Mouse (Mus musculus) urinary bladder, adult 2 months (tissue): ENCODE measurements around the gene Prkcb. TPM values are rescaled to one million over a fixed set of nuclear protein-coding genes. Genes with fewer than 3 reads are reported as not detected.

Experiments used
- DNase-seq: peaks from one replicate; pipeline ENCODE4 v3.0.0; 2022; ENCODE audit warnings: low spot score
- polyA plus RNA-seq: library from polyadenylated mRNA; depleted of rRNA; stranded (reverse); fragments of >200 nt; gene quantifications from 2 replicates; pipeline ENCODE4 v1.2.3, GENCODE M21; 2012

The Prkcb gene
- polyA plus RNA-seq, 1 experiment: 121 TPM

DNA sequence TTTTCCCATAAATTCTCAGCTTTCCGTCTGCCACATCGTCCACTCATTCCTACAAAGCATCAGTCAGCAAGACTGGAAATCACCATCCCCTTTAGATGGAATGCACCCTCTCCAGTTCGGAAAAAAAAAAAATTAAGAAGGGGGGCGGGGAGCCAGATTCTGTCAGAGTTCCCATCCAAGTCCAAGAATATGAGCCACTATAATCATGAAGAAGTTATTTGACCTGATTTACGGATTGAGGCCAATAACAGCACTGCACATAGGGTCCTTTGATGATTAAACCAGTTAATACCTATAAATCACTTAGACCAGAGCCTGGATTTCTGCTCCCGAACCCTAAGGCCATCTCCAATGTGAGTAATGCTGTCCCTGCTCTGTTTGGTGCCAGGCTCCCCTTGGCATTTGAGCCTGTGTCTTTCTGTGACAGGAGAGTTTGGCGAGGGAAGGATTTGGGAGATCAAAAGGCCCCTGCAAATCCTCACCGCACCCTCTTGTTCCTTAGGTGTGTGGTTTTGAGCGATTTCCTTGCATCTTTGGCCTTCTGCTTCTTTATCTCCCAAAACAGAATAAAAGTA, 308.1 kb downstream of the Prkcb start:
- DNase-seq: no peak

DNA sequence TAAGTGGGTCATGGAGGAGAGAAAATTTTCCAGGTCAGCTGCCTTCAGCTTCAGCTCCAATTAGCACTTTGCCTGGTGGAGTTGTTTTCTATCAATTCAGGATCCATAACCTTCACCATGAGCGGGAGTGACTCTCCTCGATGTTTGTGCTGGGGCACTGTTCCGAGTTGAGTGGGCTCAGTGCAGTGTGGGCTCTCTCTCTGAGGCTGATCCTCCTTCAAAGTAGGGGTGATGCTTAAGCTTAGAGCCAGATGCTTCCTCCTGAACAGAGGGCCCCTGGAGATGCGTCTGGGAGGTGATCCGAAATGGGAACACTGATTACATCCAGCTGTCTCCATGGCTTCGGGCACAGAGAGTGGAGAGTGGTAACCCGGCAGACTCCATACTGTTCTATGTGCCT, 308.8 kb downstream of the Prkcb start:
- DNase-seq: no peak

DNA sequence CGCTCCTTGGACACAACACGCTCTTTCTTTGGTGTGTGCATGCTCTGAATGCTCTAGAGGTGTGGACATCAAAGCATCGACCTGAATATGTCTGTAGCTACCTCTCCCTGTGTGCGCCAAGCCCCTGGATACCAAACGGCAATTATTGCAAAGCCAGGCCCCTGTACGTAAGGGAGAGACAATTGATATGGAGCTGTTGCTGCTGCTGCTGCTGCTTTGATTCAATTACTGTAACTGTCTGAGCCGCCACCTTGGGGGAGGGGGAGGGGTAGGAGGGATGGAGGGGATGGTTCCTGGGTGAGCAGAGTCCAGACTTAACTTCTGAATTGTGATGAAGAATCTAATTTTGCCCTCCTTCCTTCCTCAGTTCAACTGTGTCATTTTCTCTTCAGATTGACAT, 312.3 kb downstream of the Prkcb start:
- DNase-seq: no peak

DNA sequence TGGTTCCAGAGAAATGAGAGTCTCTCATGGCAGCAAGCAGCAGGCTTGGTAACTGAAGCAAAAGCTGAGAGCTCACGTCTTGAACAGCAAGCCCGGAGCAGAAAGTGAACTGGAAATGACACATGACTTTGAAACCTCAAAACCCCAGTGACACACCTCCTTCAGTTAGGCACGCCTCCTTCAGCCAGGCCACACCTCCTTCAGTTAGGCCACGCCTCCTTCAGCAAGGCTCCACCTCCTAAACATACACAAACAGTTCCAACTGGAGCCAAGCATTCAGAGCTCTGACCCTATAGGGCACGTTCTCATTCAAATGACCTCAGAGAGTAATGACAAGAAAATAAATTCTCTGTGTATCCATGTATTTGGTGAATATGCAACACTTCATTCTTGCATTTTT, 316.5 kb downstream of the Prkcb start:
- DNase-seq: no peak

DNA sequence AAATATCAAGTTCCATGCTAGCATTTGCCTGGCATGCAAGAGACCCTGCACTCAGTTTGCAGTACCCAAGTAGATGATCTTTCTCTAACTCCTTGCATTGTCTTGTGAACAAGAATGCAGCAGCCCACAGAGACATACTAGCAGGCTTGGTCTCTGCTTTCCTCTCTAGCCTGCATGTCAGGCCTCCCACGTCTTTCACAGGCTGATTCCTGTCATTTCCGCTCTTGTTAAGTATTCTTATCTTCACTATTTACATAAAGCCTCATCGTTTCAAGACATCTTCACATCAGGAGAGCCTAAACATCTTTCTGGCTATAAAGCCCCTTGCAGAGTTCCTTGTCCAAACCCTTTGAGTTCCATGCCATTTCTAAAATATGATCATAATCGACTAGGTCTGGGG, 320.9 kb downstream of the Prkcb start:
- DNase-seq: no peak

DNA sequence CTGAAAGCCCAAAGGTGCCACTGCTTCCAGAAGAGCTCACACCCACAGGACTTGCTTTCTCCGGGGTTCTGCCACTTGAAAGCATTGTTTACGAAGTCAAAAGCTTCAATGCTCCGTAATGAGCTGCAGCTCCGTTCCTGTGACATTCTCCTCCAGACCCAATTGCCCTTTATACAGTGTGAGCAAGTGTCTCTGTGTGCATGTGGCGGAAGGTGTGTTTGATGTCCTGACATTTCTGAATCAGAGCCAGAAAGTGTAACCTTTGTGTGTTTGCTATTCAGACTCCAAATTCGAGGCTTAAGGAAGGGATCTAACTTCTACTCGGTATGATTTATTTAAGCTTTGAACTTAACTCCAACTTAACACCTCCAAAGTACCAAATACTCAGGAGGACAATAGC, 321.6 kb downstream of the Prkcb start:
- DNase-seq: no peak

DNA sequence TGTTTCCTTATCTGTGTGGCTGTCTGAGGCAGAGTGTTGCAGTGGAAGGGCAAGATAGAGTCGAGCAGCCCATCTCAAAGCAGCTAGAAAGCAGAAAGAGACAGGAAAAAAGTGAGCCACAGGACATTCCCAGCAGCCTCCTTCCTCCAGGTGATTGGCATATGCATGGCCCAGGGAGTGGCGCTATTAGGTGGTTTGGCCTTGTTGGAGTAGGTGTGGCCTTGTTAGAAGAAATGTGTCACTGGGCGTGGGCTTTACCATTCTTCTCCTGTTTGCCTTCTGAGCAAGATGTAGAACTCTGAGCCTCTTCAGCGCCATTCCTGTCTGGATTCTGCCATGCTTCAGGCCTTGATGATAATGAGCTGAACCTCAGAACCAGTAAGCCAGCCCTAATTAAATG, 325.3 kb downstream of the Prkcb start:
- DNase-seq: no peak

DNA sequence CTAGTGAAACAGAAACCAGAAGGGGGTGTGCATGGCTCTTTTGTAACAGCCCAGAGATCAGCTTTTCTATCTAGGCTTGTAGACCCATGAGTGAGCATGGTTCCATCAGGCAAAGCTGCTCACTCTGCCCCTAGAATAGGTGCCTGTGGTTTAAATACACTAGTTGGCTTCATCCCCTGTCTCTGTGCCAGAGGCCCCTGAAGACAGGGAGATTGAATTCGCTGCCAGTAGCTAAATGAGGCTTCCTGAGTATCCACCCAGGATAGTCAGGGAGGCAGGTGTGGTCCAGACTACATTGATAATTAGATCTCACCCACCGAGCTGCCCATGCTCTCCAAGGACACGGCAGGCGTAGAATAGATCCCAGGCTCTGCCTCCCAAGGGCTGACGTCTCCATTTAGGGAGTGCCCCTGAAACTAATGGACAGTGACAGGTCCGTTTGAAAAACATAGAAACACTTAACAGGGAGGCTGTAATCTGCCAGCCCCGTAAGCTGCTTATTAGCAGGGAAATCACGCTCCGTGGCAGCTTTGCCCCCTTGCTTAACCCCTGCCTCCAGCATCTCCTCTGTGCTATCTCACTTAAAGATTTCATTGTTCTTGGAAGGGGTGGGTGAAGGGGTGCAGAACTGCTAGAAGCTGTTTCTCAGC, 333.7 kb downstream of the Prkcb start:
- DNase-seq: no peak

DNA sequence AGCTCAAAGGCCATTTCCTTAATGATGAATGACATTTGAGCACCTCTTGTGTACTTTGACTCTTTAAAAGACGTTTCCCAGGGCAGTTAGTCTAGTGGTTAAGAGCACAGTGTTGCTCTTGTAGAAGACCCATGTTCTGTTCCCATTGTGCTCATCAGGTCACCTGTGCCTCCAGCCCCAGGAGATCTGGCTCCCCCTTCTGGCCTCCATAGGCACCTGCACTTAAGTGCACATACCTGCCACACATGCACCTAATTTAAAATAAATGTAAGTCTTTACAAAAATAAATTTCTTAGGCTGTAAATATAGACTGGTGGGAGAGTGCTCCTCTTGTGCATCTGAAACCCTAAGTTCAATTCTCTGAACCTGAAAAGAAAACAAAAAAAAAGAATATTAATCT, 335.2 kb downstream of the Prkcb start:
- no peak for DNase-seq

DNA sequence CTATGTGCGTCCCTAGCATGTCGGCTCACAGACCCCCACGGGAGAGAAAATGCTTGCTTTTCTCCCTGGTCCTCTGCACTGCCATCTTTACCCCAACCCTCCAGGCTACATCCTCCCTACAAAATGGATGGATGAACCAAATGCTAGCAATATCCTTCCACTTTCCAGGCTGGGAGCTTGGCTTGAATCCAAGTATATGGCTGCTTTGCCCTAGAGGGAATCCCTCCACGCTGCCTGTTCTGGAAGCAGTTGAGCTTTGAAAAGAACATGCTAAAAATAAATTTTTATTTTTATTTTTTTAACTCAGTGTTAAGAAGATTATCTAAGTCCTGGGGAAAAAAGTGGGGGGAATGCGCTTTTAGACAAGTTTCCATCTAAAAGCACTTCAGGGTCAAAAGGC, 339.5 kb downstream of the Prkcb start:
- DNase-seq: no peak

DNA sequence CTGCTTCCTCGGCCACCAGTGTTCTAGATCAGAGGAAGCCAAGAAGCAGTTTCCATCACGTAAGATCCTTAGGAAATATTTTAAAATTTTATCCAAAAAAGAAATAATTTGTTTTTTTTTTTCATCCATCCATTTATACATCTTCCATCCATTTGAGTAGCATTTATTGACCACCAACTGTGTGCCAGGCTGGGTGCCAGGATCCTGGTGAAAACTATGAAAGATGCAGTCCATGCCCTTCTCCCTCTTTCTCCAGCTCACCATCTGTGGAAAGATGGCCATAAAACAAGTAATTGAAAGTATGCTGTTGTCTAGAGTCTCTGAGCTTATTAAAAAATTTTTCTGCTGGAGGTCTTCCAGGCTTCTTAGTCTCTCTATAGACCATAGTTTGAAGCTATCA, 341.8 kb downstream of the Prkcb start:
- no peak for DNase-seq

DNA sequence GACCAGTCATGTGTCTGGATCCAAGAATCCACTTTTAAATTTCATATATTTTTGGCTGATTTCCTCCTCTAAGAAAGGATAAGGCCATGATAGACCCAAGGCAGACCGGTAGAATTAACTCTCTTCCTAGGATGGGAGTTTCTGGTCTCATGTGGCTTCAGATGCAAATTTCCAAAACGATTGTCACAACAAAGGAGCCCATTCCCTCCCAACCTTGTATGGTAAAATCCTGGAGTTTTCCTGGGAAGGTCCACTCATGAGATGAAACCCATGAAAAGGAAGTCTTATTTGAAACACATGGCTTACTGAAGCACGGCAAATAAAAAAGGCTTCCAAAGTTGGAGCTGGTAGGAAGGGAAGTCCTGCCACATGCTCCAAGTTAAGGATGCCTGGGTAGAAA, 342.6 kb downstream of the Prkcb start:
- no peak for DNase-seq

DNA sequence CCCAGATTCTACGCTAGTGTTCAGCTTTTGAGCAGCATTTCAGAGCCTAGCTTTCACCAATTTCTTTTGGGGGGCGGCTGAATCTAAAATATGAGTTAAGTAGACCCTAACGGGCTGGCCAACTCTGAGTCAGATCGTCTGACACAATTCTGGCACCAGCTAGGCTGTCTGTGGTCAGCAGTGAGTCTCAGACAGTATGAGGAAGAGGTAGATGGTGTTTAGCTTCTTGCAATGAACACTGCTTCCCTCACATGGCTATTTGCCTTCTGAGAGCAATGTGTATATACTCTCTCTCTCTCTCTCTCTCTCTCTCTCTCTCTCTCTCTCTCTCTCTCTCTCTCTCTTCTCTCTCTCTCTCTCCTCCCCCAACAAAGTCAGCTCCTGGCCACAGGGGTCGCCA, 344.4 kb downstream of the Prkcb start:
- no peak for DNase-seq

DNA sequence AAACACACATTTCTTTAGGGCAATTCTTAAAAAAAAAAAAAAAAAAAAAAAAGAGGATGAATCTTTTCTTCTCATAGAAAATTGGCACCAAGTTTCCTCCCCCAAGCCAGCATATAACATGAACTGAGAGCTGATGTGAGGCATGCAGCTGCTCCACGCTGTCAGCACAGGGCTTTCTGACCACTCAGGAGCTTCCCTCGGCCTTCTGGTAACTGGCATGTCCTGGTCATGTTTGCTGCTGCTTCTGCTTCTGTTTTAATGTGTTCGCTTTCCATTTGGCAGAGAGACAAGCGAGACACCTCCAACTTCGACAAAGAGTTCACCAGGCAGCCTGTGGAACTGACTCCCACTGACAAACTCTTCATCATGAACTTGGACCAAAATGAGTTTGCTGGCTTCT, 344.9 kb downstream of the Prkcb start:
- no peak for DNase-seq

DNA sequence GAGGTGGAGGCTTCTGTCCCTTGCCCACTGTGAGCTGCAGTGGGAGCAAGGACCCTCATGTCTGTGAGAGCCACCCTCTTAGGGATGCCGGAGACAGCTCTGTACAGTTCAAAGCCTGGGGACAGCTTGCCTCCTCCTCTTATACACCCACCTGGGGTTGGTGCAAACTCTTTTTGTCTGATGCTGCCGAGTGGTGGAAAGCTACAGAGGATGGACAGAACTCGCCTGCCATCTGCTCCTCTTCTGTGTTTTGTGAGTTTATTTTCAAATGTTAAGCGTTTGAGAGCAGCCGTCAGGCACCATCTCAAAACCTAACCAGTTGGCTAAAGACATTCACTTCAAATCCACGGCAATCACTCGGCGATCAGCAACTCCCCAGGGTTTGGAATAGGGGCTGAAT, 355.1 kb downstream of the Prkcb start:
- DNase-seq: no peak

DNA sequence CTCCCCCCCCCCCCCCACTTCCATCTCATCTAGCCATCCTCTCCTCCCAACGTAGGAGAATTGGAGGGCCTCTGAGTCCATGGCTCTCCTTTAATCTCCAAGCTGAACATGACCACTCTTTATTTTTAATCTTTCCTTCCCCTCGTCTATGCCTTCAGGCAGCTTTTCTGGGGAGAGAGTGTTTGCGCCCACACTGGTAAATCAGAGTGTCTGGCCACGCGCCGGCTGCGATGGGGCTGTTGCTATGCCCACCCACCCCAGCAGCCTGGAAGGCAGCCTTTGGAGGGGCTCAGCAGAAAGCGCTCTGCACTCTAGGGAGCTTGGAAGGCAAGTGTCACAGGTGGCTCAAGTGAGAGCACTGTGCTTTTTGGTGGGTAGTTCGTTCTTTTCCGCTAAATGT, 360.8 kb downstream of the Prkcb start:
- no peak for DNase-seq

DNA sequence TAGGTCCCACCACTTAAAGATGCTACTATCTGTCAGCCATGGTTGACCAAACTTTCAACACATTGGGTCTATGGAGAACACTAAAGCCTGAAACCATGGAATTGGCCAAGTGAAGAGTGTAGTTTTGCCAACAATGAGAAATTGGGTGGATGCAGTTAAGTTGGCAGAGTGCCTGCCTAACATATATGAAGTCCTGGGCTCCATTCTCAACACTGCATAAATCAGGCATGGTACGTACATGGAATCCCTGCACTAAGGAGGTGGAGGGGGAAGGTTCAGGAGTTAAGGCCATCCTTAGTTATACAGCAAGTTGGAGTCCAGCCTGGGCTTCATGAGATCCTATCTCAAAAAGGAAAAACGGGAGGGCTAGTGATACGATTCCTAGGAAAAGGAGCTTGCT, 364.0 kb downstream of the Prkcb start:
- DNase-seq: no peak

DNA sequence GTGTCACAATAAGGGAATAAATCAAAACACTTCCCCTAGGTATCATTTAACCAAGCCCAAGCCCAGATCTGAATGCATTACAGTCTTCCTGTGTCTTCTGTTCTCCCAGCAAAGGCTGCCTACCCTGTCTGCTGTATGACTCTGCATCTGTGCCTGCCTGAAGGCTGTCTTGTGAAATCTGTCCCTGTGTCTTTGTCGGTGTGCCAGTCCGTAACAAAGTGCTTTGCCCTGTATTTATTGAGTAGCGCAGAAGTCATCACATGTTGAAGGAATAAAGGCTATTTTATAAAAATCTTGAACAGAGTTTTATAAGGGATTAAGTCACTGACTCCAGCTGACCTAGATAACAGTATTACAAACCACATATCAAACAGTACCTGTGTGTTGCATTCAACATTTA, 368.1 kb downstream of the Prkcb start:
- DNase-seq: no peak

DNA sequence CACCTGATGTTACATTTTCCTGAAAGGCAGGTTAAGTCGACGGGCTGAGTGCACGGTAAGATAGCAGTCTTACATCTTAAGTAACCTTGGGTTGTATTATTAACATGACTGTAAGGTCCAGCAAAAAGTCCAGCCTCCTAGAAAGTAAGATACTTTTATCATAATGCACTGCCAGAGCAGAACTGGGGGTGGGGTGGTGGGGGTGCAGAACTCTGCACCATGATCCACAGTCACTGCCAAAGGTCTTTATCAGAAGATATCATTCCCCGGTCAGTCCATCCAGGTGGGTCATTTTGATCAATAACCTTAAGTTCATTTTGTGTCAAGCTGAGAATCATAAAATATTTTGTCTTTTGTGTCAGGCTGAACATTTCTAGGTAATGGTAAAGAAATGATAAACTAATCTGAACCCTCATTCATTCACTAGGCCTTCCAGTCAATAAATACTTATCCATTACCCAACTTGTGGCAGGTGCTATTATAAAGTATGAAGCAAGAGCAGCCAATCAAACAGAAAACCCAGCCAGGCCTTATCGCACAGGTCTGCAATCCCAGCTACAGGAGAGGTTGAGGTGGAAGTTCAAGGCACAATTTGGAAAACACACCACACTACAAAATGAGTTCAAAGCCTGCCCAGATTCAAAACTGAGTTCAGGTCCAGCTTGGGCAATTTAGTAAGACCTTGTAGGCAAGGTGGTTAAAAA, 369.0 kb downstream of the Prkcb start:
- no peak for DNase-seq

DNA sequence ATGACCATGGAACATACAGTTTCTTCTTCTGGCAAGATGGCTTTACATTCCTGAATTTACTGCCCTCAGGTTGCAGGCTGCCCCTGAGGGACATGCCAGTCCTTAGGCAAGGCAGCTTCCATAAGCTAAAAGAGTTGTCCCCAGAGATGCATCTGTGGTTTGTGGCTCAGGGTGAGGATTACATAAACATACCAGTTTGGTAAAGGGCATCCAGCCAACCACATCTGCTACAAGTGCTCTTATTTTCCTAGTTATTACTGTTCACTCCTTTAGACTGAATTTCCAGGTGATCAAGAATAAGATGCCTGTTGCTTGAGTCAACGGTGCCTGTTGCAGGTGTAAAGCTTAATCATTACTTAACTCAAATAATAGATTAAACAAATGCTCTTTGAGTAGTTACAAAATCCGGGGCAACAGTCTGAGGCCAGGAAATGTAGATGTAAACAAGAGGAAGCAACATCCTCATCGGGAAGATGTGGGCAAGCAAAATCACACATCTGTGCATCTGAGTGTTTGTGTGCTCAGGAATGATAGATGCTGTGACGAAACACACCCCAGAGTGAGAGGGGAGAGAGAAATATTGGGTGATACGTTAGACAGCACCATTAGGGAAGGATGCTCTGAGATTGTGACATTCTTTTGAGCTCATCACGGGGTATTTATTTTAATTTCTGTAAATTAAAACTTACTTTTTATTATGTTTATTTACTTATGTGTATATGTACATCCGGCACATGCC, 376.9 kb downstream of the Prkcb start:
- DNase-seq: no peak

DNA sequence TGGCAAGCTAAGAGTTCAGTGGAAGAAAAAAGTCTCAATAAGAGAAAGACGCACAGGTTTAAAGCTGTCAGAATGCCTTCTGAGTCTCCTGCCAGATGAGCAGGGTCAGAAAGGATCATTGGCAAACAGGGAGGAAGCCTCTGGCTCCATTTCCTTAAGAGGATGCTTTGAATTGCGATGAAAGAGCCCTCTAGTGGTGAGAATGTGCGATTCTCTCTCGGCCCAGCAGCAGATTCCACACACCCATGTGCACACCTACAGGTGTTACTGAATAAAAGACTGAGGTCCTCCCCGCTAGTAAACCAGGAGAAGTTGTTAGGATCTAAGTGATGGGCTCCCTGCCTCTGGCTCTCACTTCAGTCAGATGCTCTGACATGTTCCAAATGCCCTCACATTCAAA, 379.4 kb downstream of the Prkcb start:
- no peak for DNase-seq

DNA sequence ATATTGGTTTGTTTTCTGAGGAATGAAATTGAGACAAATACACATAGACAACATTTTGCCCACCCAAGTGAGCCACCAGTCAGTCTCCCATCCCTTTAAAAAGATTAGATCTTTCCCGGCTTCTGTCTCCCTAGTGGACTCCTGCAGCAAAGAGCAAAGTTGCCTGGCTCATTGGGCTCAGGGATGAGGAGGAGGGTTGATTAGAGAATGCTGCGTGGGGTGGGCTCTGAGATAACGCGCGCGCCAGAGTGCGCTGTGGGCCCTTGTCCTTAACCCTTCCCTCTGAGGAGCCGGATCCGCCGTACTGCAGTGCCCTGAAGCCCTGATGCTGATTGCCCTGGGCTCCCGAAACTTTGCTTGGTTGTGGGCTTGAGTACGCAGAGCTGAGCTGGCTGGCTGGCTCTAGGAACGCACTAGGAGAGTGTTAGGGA, 381.9 kb downstream of the Prkcb start, which contains the start of gene Cacng3:
TSS of gene Cacng3 (plus strand) at position 51 of the 431 bp plus-strand sequence.
- DNase-seq: no peak
